In the genomic region with DNA sequence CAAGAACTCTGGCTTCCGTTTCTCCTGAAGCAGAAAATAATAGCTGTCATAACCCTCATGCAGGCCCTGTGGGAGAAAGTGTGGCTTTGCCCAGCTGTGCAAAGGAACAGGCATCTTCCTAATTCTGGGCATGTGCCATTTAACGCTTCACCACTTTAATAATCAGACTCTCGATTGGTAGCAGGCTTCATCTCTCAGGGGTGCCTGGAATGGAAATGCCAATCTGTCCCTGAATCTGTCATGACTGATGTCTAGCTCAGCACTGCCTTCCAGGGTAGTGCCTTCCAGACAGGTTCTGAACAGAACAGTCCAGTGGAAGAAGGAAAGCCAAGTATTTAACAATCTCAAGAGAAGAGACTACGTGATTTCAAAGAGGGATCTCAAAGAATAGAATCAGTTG, we compare ENCODE assay signal across 38 mouse cellular contexts. TPM values are rescaled to one million over a fixed set of nuclear protein-coding genes. Genes with fewer than 3 reads are reported as not detected.
DNase-seq lines count a peak whose midpoint lies in the region; ATAC-seq and TF ChIP-seq lines count a peak whose summit lies in the region.
"Had no signal": no experiment of that assay in that cellular context is flagged by ENCODE, and none has a peak within 500 bp of the region (broad histone marks: within the 10 kb centered on the region; RNA-seq: fewer than 3 reads in every experiment).

No protein-coding gene starts in this region.

- DNase-seq in cerebellum, postnatal 14 days, result peak; percentile 45 to 64
- DNase-seq in cerebellum, adult 2 months, result no peak
- peak; percentile 29 for DNase-seq in layer of hippocampus, adult 9-11 months
- DNase-seq in layer of hippocampus, adult 8-10 months (ENCODE audit: low spot score in 2 of 2), result no peak
- DNase-seq in retina, postnatal 1 day, result peak; percentile 45
- no peak for DNase-seq in retina, embryonic 14.5 days (ENCODE audit: low spot score)
- no peak for DNase-seq in forebrain, embryonic 11.5 days (ENCODE audit: low spot score)
- DNase-seq: adrenal gland, postnatal 10 days; cerebellum, adult 8-10 months; embryo, embryonic 11 days; gastrocnemius, adult 2 months; heart, adult 2 months; heart, postnatal 10 days; kidney, adult 2 months; kidney, postnatal 36 days; liver, embryonic 13.5 days; lung, adult 18-20 months; lung, postnatal 4 days; right cerebral cortex, postnatal 25 days; thymus, adult 18-20 months; thymus, postnatal 25 days had no signal

- H3K27ac ChIP-seq in cerebellum, adult 2 months (ENCODE audit: insufficient read depth, low read length), result no peak overlapping the region
- no peak overlapping the region for H3K27ac ChIP-seq in forebrain, embryonic 11.5 days (ENCODE audit: low read depth, low read length)
- H3K27ac ChIP-seq: embryonic facial prominence, embryonic 12.5 days; forebrain, embryonic 15.5 days; heart, adult 2 months; hindbrain, embryonic 10.5 days; intestine, embryonic 15.5 days; limb, embryonic 10.5 days; limb, embryonic 15.5 days; liver, embryonic 13.5 days; midbrain, embryonic 12.5 days; neural tube, embryonic 12.5 days; stomach, embryonic 15.5 days had no signal

- 40% methylated on average over 4 of the region's 4 CpGs for WGBS in cerebellum, adult 2 months
- WGBS in forebrain, embryonic 11.5 days, result 86% methylated on average over 4 of the region's 4 CpGs

- no peak for TF ChIP-seq CTCF in cerebellum, adult 2 months (IDR thresholded peaks at IDR 0.05; ENCODE audit: borderline replicate concordance, insufficient read depth, low read depth, low read length)

- no peaks in the 10 kb centered on the region for H3K27me3 ChIP-seq in cerebellum, adult 2 months (ENCODE audit: control insufficient read depth, insufficient read depth, low read length)
- no peaks in the 10 kb centered on the region for H3K27me3 ChIP-seq in forebrain, embryonic 11.5 days (ENCODE audit: control insufficient read depth, insufficient read depth, low read length)
- H3K27me3 ChIP-seq: forebrain, embryonic 15.5 days; heart, embryonic 12.5 days; intestine, embryonic 15.5 days; limb, embryonic 15.5 days; liver, embryonic 13.5 days; midbrain, embryonic 12.5 days; neural tube, embryonic 12.5 days; Patski; stomach, embryonic 15.5 days had no signal

- no peaks in the 10 kb centered on the region for H3K36me3 ChIP-seq in forebrain, embryonic 11.5 days (ENCODE audit: control insufficient read depth, insufficient read depth, low read length)
- H3K36me3 ChIP-seq: embryonic facial prominence, embryonic 12.5 days; forebrain, embryonic 15.5 days; G1E; heart, embryonic 12.5 days; hindbrain, embryonic 10.5 days; intestine, embryonic 15.5 days; limb, embryonic 10.5 days; limb, embryonic 15.5 days; liver, embryonic 13.5 days; midbrain, embryonic 12.5 days; neural tube, embryonic 12.5 days; stomach, embryonic 15.5 days had no signal

- H3K9ac ChIP-seq in forebrain, embryonic 11.5 days (ENCODE audit: low read length), result no peak overlapping the region
- H3K9ac ChIP-seq: embryonic facial prominence, embryonic 12.5 days; forebrain, embryonic 15.5 days; heart, embryonic 12.5 days; intestine, embryonic 15.5 days; limb, embryonic 15.5 days; liver, embryonic 13.5 days; midbrain, embryonic 12.5 days; neural tube, embryonic 12.5 days; stomach, embryonic 15.5 days had no signal

- no peak for ATAC-seq in forebrain, embryonic 11.5 days (replicated peaks; ENCODE audit: low FRiP score)
- ATAC-seq: forebrain, embryonic 15.5 days; hindbrain, embryonic 16.5 days; intestine, embryonic 15.5 days; lung, postnatal 0 days; Patski had no signal

- no peak overlapping the region for H3K4me2 ChIP-seq in forebrain, embryonic 11.5 days (ENCODE audit: low read depth, low read length, severe bottlenecking)
- H3K4me2 ChIP-seq: embryonic facial prominence, embryonic 12.5 days; forebrain, embryonic 15.5 days; heart, embryonic 12.5 days; intestine, embryonic 15.5 days; limb, embryonic 15.5 days; liver, embryonic 13.5 days; midbrain, embryonic 12.5 days; neural tube, embryonic 12.5 days; stomach, embryonic 15.5 days had no signal

- H3K9me3 ChIP-seq in forebrain, embryonic 11.5 days (ENCODE audit: control insufficient read depth, low read length), result no peaks in the 10 kb centered on the region
- H3K9me3 ChIP-seq: embryonic facial prominence, embryonic 12.5 days; forebrain, embryonic 15.5 days; G1E; heart, embryonic 12.5 days; hindbrain, embryonic 10.5 days; intestine, embryonic 15.5 days; limb, embryonic 10.5 days; limb, embryonic 15.5 days; liver, embryonic 13.5 days; midbrain, embryonic 12.5 days; neural tube, embryonic 12.5 days; stomach, embryonic 15.5 days had no signal

- TF ChIP-seq POLR2A in cerebellum, adult 2 months (IDR thresholded peaks at IDR 0.05; ENCODE audit: borderline replicate concordance, insufficient read depth, low read length), result no peak

- H3K4me1 ChIP-seq in cerebellum, adult 2 months (ENCODE audit: control insufficient read depth, insufficient read depth, low read length), result no peaks in the 10 kb centered on the region; the same call in 1 of the 2 replicates
- peaks cover 2% of the 10 kb centered on the region; the same call in 1 of the 2 replicates for H3K4me1 ChIP-seq in forebrain, embryonic 11.5 days (replicated peaks; ENCODE audit: control insufficient read depth, insufficient read depth, low read length)
- H3K4me1 ChIP-seq: embryonic facial prominence, embryonic 12.5 days; intestine, embryonic 15.5 days; stomach, embryonic 15.5 days had no signal

- H3K4me3 ChIP-seq in cerebellum, adult 2 months (replicated peaks; ENCODE audit: insufficient read depth, low read depth, low read length), result no peak overlapping the region
- no peak overlapping the region for H3K4me3 ChIP-seq in forebrain, embryonic 11.5 days (ENCODE audit: low read depth, low read length)
- H3K4me3 ChIP-seq: embryonic facial prominence, embryonic 12.5 days; forebrain, embryonic 15.5 days; gastrocnemius, adult 2 months; heart, adult 2 months; heart, embryonic 12.5 days; hindbrain, embryonic 10.5 days; intestine, embryonic 15.5 days; limb, embryonic 10.5 days; limb, embryonic 15.5 days; liver, embryonic 13.5 days; megakaryocyte, embryonic 14.5 days; midbrain, embryonic 12.5 days; neural tube, embryonic 12.5 days; stomach, embryonic 15.5 days had no signal

RNA-seq across cellular contexts. Expression of a gene that starts 2.3 kb away (rescaled TPM):
- 4.1 and 4.6 TPM in 2 replicates for polyA plus RNA-seq in cerebellum, adult 2 months (2012; rRNA removed)
- 10 to 100 TPM; 15.9 to 20.0 (median 17.4) TPM for total RNA-seq in layer of hippocampus, adult 8-10 months (2022)
- 9.1 and 13.6 TPM in 2 replicates for polyA plus RNA-seq in forebrain, embryonic 11.5 days (2014; fragmentation: Nextera tagmentation; extraction: Ambion mirVana)
- polyA plus RNA-seq: G1E had no signal

RNA-seq across cellular contexts. Expression of a gene that starts 9.6 kb away (rescaled TPM):
- 45.9 and 53.9 TPM in 2 replicates for polyA plus RNA-seq in cerebellum, adult 2 months (2012; rRNA removed)
- total RNA-seq in layer of hippocampus, adult 8-10 months (2022), result 100 to 1,000 TPM; 147 to 158 (median 155) TPM
- polyA plus RNA-seq in forebrain, embryonic 11.5 days (2014; fragmentation: Nextera tagmentation; extraction: Ambion mirVana), result 42.9 and 53.5 TPM in 2 replicates
- total RNA-seq: G1E had no signal
- polyA plus RNA-seq: G1E had no signal

RNA-seq across cellular contexts. Expression of a gene that starts 27.8 kb away (rescaled TPM):
- polyA plus RNA-seq in cerebellum, adult 2 months (2012; rRNA removed), result not detected in 2 replicates
- total RNA-seq in layer of hippocampus, adult 8-10 months (2022), result not detected
- not detected in 2 replicates for polyA plus RNA-seq in forebrain, embryonic 11.5 days (2014; fragmentation: Nextera tagmentation; extraction: Ambion mirVana)
- total RNA-seq: G1E; gastrocnemius, adult 2 months; gastrocnemius, postnatal 4 days; heart, adult 2 months; heart, postnatal 10 days; layer of hippocampus, postnatal 14 days had no signal
- polyA plus RNA-seq: embryonic facial prominence, embryonic 12.5 days; forebrain, embryonic 15.5 days; G1E; heart, embryonic 12.5 days; hindbrain, embryonic 10.5 days; hindbrain, embryonic 16.5 days; limb, embryonic 10.5 days; limb, embryonic 15.5 days; midbrain, embryonic 12.5 days; neural tube, embryonic 12.5 days; Patski had no signal

RNA-seq across cellular contexts. Expression of a gene that starts 45.0 kb away (rescaled TPM):
- 3.9 and 5.7 TPM in 2 replicates for polyA plus RNA-seq in cerebellum, adult 2 months (2012; rRNA removed)
- total RNA-seq in layer of hippocampus, adult 8-10 months (2022), result 1 to 10 TPM; 3.1 to 5.0 (median 4.0) TPM
- 10.6 and 13.3 TPM in 2 replicates for polyA plus RNA-seq in forebrain, embryonic 11.5 days (2014; fragmentation: Nextera tagmentation; extraction: Ambion mirVana)
- total RNA-seq: G1E had no signal
- polyA plus RNA-seq: G1E had no signal

RNA-seq across cellular contexts. Expression of a gene that starts 45.6 kb away (rescaled TPM):
- 252 and 282 TPM in 2 replicates for polyA plus RNA-seq in cerebellum, adult 2 months (2012; rRNA removed)
- total RNA-seq in layer of hippocampus, adult 8-10 months (2022), result 100 to 1,000 TPM; 226 to 282 (median 255) TPM
- polyA plus RNA-seq in forebrain, embryonic 11.5 days (2014; fragmentation: Nextera tagmentation; extraction: Ambion mirVana), result 222 and 238 TPM in 2 replicates
- total RNA-seq: G1E had no signal
- polyA plus RNA-seq: G1E had no signal

Comparison
In these comparisons a context has a peak if more than half of its experiments do, and no peak if none do; other contexts are left out.
1. DNase-seq: peak in cerebellum, postnatal 14 days (2 of 2), layer of hippocampus, adult 9-11 months (single experiment) and retina, postnatal 1 day (single experiment); none in cerebellum, adult 2 months (0 of 2), layer of hippocampus, adult 8-10 months (0 of 2), retina, embryonic 14.5 days (single experiment) and forebrain, embryonic 11.5 days (single experiment).